Mouse (Mus musculus) heart, embryonic 10.5 days (tissue): Measurements from ENCODE around the gene Olfr683. TPM values are rescaled to one million over a fixed set of nuclear protein-coding genes. Genes with fewer than 3 reads are reported as not detected.
"Not testable (repeated sequence)": the region's sequence is repeated elsewhere in the genome, so short reads cannot be mapped to it uniquely, and the experiment has no call there.

Source experiments
- DNase-seq: peaks from one replicate; pipeline ENCODE4 v3.0.0-alpha.2; 2017; ENCODE audit warnings: low spot score
- H3K27ac ChIP-seq: fragments of 300-500 bp; sonication (generic); 2 replicates; pipeline ENCODE4 v1.5.1; 2016; ENCODE audit warnings: mild to moderate bottlenecking
- H3K27me3 ChIP-seq: fragments of 300-500 bp; sonication (generic); 2 replicates; pipeline ENCODE4 v1.6.1; 2016; ENCODE audit warnings: mild to moderate bottlenecking; ENCODE audit not compliant: poor library complexity, insufficient read depth, severe bottlenecking
- H3K36me3 ChIP-seq: fragments of 300-500 bp; sonication (generic); 2 replicates; pipeline ENCODE4 v1.6.1; 2016; ENCODE audit warnings: mild to moderate bottlenecking, moderate library complexity
- H3K4me1 ChIP-seq: fragments of 300-500 bp; sonication (generic); 2 replicates; pipeline ENCODE4 v1.6.1; 2016; ENCODE audit warnings: mild to moderate bottlenecking
- H3K4me3 ChIP-seq: fragments of 300-500 bp; sonication (generic); 2 replicates; pipeline ENCODE4 v1.5.1; 2016; ENCODE audit warnings: mild to moderate bottlenecking, moderate library complexity
- H3K9me3 ChIP-seq: fragments of 300-500 bp; sonication (generic); 2 replicates; pipeline ENCODE4 v1.6.1; 2016; ENCODE audit warnings: mild to moderate bottlenecking, moderate library complexity
- WGBS: fragments of 180-500 bp; shearing (Covaris S2); methylation state at CpG from one replicate; pipeline ENCODE4 v1.1.7; 2016; 5-methylcytosine and 5-hydroxymethylcytosine counted together
- polyA plus RNA-seq: library from polyadenylated mRNA; unstranded; fragments of >200 nt; fragmentation: Nextera tagmentation; extraction: Ambion mirVana; gene quantifications from 2 replicates; pipeline ENCODE4 v1.2.1, GENCODE M21; 2016

Olfr683 gene
- polyA plus RNA-seq: not detected in 2 replicates

DNA sequence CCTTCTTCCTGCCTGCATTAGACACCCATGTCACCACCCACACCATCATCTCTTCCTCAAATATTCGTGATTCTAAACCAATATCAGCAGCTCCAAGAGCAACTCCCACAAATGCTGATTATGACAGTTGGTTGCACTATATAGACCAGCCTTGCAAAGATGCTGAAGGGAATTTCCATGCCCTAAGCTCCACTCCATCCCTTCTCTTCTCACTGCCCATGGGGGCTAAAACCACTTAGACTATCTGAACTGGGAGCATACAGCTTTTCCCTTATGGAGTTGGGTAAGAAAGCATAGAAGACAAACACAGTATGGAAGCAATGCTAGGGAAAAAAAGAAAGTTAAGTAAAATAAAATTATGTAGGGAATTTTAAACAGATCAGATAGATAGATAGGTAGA, at the start of gene Olfr683:
TSS of gene Olfr683 (minus strand) at position 101 of the 400 bp plus-strand sequence.
- H3K36me3 ChIP-seq: no peaks in the 10 kb centered on the region
- H3K4me1 ChIP-seq: peaks cover 4% of the 10 kb centered on the region; the same call in 1 of the 2 replicates
- H3K27me3 ChIP-seq: no peaks in the 10 kb centered on the region
- H3K4me3 ChIP-seq: no peak within 1 kb of the TSS
- 62% methylated on average over 1 of the region's 1 CpGs for WGBS
- DNase-seq: no peak
- no peaks in the 10 kb centered on the region for H3K9me3 ChIP-seq
- H3K27ac ChIP-seq: no peak within 1 kb of the TSS

DNA sequence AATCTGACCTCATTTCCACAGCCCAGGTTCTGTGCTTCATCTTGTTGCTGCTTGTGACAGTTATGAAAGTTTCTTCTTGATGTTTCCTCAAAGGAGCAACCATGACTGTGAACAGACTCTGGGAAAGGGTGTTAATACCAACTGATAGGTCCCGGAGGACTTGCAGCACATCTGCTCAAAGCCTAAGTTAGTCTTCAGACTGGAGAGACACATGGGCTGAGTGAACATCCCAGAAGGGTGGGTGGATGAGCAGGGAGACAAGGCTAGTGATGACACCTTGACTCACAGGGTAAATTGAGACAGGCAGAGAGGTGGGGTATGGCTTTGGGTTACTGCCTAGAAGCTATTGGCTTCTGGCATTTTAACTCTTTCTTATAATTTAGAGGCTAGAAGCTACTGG, 39.1 kb upstream of the Olfr683 start, which contains the start of gene Olfr685:
TSS of gene Olfr685 (minus strand) at position 101 of the 400 bp plus-strand sequence.
- DNase-seq: no peak
- WGBS: 76% methylated on average over 1 of the region's 1 CpGs
- H3K9me3 ChIP-seq: no peaks in the 10 kb centered on the region
- no peaks in the 10 kb centered on the region for H3K27me3 ChIP-seq
- no peaks in the 10 kb centered on the region for H3K4me1 ChIP-seq
- H3K27ac ChIP-seq: no peak within 1 kb of the TSS
- H3K36me3 ChIP-seq: no peaks in the 10 kb centered on the region
- H3K4me3 ChIP-seq: no peak within 1 kb of the TSS

DNA sequence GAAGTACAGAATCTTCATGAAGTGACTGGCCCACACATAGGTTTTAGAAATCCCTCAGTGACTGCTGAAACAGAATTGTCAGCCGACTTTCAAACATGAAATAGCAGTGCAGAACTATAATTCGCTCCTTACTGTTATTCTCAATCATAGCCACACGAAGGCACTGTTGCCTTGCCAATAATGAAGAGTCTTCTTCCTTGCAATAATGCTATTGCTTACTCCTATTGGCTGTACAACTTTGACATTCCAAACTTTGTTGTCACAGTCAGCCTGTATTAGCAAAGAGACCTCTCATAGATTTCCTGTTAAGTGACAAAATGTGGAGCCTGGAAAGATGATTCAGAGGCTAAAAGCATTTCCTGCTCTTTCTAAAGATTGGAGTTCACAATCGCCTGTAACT, 24.0 kb upstream of the Olfr683 start:
- H3K4me1 ChIP-seq: no peaks in the 10 kb centered on the region
- no peak overlapping the region for H3K4me3 ChIP-seq
- no peaks in the 10 kb centered on the region for H3K36me3 ChIP-seq
- H3K9me3 ChIP-seq: no peaks in the 10 kb centered on the region
- H3K27me3 ChIP-seq: no peaks in the 10 kb centered on the region
- H3K27ac ChIP-seq: no peak overlapping the region
- no peak for DNase-seq
- whole genome bisulfite sequencing: 53% methylated on average over 4 of the region's 4 CpGs

DNA sequence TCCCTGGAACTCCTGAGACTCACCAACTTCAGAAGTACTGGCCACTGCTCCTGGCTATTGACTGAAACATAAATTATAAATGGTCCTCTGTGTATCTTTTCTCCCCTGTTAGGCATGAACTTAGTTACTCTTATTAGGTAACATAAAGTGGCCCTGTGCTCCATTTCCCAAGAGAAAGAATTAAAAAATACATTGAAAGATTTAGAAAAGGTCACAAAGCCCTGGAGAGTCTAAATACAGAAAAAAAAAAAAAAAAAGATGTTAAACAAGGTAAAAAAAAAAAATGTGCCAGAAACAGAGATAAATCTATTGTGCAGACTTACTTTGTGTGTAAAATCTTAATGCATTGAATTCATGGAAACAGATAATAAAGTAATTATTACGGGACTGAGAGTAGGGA, 16.7 kb upstream of the Olfr683 start, which contains the start of gene Olfr684:
TSS of gene Olfr684 (minus strand) at position 101 of the 400 bp plus-strand sequence.
- H3K4me3 ChIP-seq: no peak within 1 kb of the TSS
- no peaks in the 10 kb centered on the region for H3K4me1 ChIP-seq
- no peaks in the 10 kb centered on the region for H3K27me3 ChIP-seq
- H3K27ac ChIP-seq: no peak within 1 kb of the TSS
- no peak for DNase-seq
- H3K36me3 ChIP-seq: no peaks in the 10 kb centered on the region
- H3K9me3 ChIP-seq: no peaks in the 10 kb centered on the region
- WGBS: 62% methylated on average over 1 of the region's 1 CpGs

DNA sequence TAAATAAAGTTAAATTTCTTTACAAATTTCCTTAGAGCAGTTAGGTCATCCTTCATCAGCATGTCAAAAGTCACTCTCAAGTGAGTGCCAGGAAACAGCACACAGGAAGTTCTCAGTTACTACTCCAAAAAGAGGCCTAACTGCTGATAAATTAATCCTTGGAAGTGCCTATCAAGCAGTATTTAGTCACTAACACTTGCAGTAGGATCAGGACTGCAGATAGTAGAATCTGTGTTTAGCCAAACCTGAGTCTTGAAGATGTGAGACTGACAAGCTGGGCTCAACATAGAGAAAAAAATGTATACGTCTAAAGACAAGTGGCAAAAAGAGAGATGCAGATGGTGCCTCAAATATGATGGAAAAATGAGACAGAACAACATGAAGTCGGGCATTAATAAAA, 5.5 kb downstream of the Olfr683 start:
- no peaks in the 10 kb centered on the region for H3K36me3 ChIP-seq
- H3K4me1 ChIP-seq: no peaks in the 10 kb centered on the region
- DNase-seq: no peak
- H3K9me3 ChIP-seq: no peaks in the 10 kb centered on the region
- H3K27me3 ChIP-seq: no peaks in the 10 kb centered on the region
- no peak overlapping the region for H3K27ac ChIP-seq
- WGBS: 66% methylated on average over 2 of the region's 2 CpGs
- H3K4me3 ChIP-seq: no peak overlapping the region

DNA sequence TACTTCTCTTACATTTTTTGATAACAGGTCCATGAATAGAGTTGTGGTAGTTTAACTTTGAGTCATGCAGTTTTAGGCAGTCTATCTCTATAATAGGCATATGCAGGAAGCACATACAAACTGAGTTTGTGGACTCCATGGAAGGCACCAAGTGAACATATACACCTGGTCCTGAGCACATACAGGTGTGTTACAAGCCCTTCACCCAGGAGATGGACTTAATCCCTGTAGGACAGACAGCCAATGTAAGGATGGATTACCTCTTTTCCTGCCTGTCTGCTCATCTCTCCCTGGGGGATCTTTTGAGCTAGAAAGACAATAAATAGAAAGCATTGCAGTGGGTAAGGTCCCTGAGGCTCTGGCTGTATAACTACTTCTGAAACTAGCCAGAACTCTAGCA, 30.3 kb downstream of the Olfr683 start, which contains the start of gene Olfr681:
TSS of gene Olfr681 (plus strand) at position 301 of the 400 bp plus-strand sequence.
- Histone ChIP-seq H3K27me3 (no peaks in the 10 kb centered on the region), H3K27ac (no peak within 1 kb of the TSS), H3K4me1 (no peaks in the 10 kb centered on the region), H3K4me3 (no peak within 1 kb of the TSS), H3K9me3 (no peaks in the 10 kb centered on the region), H3K36me3 (no peaks in the 10 kb centered on the region)
- DNase-seq: no peak

DNA sequence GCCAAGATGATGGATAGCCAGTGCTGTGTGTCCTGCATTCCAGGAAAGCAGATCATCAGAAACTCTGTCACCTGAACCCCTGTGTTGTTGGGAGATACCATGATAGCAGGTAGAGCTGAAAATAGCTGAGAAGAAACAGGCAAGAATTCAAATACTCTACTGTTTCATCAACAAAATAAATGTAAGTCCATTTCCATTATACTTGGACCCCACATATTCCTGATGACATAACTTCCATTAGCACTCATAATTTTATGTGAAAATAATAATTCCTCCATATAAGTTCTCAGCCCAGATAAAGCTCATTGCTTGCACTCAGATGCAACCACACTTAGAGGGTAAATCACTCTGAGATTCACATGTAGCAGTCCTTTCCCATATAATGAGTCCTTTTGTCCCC, 54.1 kb downstream of the Olfr683 start, which contains the start of gene Olfr680-ps1:
TSS of gene Olfr680-ps1 (minus strand) at position 101 of the 400 bp plus-strand sequence.
- not testable (repeated sequence) for H3K36me3 ChIP-seq, H3K4me3 ChIP-seq, H3K4me1 ChIP-seq, H3K27me3 ChIP-seq, H3K27ac ChIP-seq, DNase-seq, H3K9me3 ChIP-seq

Other genes starting within 250 kb of the Olfr683 start
- gene Olfr667, start 225.5 kb downstream of the Olfr683 start, polyA plus RNA-seq: not detected in 2 replicates
- gene Olfr668, start 219.0 kb downstream of the Olfr683 start, polyA plus RNA-seq: not detected in 2 replicates
- not detected in 2 replicates for gene Olfr669, start 212.8 kb downstream of the Olfr683 start, polyA plus RNA-seq
- gene Olfr670, start 184.4 kb downstream of the Olfr683 start, polyA plus RNA-seq: not detected in 2 replicates
- gene Olfr671, start 167.9 kb downstream of the Olfr683 start, polyA plus RNA-seq: not detected in 2 replicates
- gene Olfr672, start 145.0 kb downstream of the Olfr683 start, polyA plus RNA-seq: not detected in 2 replicates
- gene Olfr675, start 118.6 kb downstream of the Olfr683 start, polyA plus RNA-seq: not detected in 2 replicates
- not detected in 2 replicates for gene Olfr676, start 114.3 kb downstream of the Olfr683 start, polyA plus RNA-seq
- gene Olfr677, start 95.6 kb downstream of the Olfr683 start, polyA plus RNA-seq: not detected in 2 replicates
- gene Olfr678, start 82.5 kb downstream of the Olfr683 start, polyA plus RNA-seq: not detected in 2 replicates
- not detected in 2 replicates for gene Olfr679, start 65.8 kb downstream of the Olfr683 start, polyA plus RNA-seq
- gene Olfr680-ps1, start 54.2 kb downstream of the Olfr683 start, polyA plus RNA-seq: not detected in 2 replicates
- gene Olfr681, start 30.2 kb downstream of the Olfr683 start, polyA plus RNA-seq: not detected in 2 replicates
- gene Olfr684, start 16.6 kb upstream of the Olfr683 start, polyA plus RNA-seq: not detected in 2 replicates
- gene Olfr685, start 39.0 kb upstream of the Olfr683 start, polyA plus RNA-seq: not detected in 2 replicates
- not detected in 2 replicates for gene Olfr686, start 60.5 kb upstream of the Olfr683 start, polyA plus RNA-seq
- gene Olfr688, start 141.1 kb upstream of the Olfr683 start, polyA plus RNA-seq: not detected in 2 replicates
- not detected in 2 replicates for gene Olfr689, start 164.2 kb upstream of the Olfr683 start, polyA plus RNA-seq
- gene Olfr690, start 187.1 kb upstream of the Olfr683 start, polyA plus RNA-seq: not detected in 2 replicates
- gene Olfr691, start 195.3 kb upstream of the Olfr683 start, polyA plus RNA-seq: 0.14 TPM in 1 of 2 replicates, not detected in the other
- gene Olfr692, start 221.2 kb upstream of the Olfr683 start, polyA plus RNA-seq: not detected in 2 replicates
- gene Gm5901, start 228.0 kb upstream of the Olfr683 start, polyA plus RNA-seq: not detected in 2 replicates